Mouse (Mus musculus): Measurements from ENCODE around the gene Pphln1.

Gene Pphln1

DNA sequence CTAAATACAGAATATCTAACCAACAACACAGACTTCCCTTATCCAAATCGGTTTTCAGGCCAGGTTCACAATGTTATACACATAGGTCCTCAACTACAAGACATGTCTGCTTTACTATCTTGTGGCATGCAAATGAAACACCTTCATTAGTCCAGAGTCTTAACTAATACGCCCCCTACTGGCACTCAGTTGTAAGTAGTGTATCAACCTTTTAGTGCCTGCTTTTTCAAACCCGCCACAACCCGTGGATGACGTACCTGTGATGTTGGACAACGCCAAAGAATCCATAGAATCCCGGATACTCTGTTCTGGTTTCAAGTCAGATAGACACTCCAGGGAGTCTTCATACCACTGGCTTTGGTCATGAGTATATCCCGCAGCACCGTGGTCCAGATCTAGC lies 104.6 kb downstream of the Pphln1 start:
- no peak for DNase-seq (ENCODE audit: low spot score in 2 of 2)

DNA sequence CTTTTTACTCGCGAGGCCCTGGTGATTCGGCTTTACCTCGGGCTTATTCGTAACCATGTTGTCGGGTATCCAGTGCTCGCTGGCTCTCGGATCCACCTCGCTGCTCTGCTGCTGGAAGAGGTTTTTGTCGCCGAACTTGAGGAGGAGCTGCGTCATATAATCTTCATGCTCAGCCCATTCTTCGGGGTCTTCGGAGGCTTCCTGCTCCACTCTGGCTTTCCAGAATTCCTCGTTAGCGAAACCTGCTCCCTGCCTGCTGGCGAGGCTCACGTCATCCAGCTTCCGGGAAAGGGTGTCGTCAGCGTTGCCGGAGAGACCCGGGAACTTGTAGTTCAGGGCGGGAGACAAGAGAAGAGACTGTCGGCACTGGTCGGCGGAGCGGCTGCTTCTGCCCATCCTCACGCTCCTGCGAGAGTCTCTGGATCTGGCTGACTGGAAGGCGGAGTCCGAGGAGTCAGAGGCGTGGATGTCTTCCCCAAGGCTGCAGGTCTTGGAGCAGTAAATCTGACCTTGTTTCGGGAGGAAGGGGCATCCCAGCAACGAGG lies 105.1 kb downstream of the Pphln1 start:
- DNase-seq (ENCODE audit: low spot score in 2 of 2) = no peak

DNA sequence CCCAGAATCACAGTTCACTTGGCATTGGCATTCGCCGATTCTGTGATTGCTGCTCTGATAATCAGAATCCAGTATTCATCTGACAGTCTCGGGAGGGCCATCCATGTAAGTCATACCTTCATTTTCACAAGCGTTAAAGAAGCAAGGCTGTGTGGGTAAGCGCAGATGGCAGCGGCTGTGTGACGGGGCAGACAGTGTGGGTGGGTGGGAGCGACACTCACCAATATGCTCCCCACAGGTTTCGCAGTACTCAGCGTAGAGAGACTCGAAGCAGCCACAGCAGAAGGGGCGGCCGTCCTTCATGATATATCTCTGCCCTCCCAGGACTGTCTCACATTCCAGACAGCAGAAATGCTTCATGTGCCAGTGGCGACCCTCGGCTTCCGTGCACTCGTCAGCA lies 106.7 kb downstream of the Pphln1 start:
- DNase-seq (ENCODE audit: low spot score in 2 of 2) = no peak

DNA sequence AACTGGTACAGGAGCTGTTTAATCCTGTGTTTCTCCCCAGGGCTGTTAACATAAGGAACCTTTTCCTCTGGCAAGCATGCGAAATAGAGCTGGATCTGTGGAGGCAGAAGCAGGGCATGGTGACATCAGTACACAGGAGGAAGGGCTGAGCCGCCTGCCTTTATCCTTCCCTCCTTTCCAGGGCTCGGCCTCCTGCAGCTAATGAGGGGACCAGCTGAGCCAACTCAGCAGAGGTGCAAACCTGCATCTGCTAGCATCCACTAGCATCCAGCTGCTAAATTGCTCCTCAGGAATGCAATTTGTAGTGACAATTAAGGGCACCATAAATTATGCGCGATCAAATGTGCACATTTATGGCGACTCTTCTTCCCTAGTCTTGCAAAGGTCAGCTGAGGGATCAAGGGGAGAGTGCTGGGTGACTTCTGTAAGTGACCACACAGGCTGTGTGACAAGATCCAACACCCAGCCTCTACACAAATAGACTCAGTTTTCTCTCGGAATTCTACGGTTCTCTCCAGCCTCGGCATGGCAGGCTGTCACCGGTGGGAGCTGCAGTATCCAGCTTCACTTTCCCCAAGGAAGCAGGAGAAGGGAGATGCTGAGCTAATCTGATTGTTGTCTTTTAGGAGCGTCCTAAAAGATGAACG lies 112.7 kb downstream of the Pphln1 start:
- no peak for DNase-seq (ENCODE audit: low spot score in 2 of 2)

DNA sequence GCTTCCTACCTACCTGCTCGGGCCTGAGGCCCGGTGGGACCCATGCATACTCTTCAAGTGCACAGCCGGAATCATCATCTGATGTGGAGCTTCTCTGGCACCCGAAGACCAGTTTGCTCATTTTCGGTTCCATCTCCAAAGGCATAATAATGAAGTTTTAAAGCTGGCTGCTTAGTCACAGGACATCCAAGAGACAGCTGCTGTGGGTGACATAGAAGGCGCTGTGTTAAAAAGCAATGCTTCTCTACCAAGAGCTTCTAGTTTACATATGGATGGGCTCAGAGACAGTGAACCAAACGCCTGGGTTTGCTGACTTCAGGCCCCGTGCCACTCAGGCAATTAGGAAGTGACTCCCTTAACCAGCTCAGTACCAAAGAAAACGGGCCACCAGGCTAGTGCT lies 114.3 kb downstream of the Pphln1 start:
- DNase-seq (ENCODE audit: low spot score in 2 of 2) = no peak

DNA sequence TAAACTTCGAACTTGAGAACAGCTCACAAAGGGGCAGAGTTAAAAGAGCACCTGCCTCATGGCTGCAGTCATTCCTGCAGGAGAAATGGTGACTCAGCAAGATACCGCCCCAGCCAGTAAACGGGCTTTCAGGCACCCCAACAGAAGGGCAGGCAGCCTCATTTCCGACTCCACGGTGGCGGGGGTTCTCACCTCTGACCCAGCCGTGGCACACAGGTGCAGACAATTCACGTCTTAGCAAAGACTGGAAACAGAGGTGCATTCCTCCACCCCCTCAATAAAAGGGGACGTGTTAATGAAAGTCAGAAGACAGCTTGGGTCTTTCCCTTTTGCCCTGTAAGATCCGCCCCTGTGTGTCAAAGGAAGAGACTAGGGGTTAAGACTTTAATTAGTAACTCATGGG lies 115.8 kb downstream of the Pphln1 start:
- DNase-seq (ENCODE audit: low spot score in 2 of 2) = peak in 1 of 2 experiments; percentile 9

DNA sequence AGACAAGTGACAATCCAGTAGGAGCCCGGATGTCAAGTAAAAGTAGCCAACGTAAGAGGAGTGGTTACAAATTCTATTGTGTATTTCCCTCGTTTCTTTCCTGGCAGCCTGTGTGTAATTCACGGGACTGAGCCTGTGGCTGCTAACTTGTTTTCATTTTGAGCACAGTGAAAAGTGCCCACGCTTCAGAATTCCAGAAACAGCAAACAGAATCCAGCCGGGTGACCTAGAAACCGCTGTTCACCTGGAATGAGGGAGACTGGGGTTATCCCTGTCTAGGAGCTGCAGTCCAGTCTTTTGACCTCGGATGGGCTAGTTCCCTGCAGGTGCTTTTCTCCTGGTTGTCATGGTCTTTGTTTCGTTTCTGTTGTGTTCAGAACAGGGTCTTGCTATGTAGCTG lies 117.2 kb downstream of the Pphln1 start:
- DNase-seq (ENCODE audit: low spot score in 2 of 2) = no peak

DNA sequence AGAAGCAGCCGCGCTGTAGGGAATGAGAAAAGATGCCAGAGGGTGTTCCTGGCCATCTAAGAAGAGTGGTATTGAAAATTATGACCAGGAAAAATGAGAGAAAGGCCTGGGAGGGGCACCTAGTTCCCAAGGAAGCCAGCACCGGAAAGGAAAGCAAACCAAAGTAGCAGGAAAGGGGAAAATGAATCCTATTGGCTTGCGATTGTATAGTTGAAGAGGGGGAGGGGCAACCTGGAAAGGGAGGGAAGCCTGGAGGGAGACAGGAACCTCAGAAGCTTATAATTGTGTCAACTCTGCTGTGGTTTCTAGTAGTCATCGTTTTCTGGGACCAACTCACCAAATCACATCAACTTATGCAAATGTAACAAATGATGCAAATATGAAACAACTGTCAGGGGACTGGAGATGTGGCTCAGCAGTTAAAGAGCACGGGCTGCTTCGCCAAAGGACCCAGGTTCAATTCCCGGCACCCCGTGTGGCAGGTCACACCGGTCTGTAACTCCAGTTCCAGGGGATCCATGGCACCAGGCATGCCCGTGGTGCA lies 118.9 kb downstream of the Pphln1 start:
- DNase-seq (ENCODE audit: low spot score in 2 of 2) = no peak

DNA sequence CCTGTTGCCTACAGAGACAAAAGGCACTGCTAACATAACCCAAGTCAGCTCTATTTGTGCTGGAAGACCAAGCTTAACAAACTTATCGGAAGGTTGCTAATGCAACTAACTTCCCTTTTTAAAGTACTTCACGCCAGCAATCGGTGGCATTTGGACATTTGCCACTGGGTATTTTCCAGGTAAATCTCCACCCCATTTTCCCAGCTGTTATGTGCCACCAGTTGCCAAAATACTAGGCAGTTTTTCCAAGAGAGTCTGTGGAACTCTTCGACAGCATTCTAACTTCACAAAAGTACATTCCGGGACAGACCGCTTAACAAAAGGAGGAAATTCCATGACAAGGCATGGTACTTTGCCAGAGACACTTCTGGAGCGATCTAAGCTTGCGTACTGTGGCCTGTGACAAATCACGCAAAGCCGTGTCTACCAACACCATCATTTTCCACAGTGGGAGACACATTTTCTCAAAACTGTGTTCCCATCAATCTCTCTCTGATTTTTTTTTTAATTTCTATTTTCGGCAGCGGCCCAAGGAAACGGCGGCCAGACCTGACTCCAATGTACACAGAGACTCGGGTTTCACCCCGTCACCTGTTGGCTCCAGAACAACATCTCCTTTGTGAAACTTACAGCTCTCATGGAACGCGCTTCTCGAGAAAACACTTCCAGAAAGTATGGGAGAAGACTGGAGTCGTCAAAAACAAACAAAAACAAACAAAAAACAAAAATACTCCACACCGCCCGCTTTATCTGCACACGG lies 120.2 kb downstream of the Pphln1 start:
- peak in 1 of 2 experiments; percentile 14 for DNase-seq (ENCODE audit: low spot score in 2 of 2)

DNA sequence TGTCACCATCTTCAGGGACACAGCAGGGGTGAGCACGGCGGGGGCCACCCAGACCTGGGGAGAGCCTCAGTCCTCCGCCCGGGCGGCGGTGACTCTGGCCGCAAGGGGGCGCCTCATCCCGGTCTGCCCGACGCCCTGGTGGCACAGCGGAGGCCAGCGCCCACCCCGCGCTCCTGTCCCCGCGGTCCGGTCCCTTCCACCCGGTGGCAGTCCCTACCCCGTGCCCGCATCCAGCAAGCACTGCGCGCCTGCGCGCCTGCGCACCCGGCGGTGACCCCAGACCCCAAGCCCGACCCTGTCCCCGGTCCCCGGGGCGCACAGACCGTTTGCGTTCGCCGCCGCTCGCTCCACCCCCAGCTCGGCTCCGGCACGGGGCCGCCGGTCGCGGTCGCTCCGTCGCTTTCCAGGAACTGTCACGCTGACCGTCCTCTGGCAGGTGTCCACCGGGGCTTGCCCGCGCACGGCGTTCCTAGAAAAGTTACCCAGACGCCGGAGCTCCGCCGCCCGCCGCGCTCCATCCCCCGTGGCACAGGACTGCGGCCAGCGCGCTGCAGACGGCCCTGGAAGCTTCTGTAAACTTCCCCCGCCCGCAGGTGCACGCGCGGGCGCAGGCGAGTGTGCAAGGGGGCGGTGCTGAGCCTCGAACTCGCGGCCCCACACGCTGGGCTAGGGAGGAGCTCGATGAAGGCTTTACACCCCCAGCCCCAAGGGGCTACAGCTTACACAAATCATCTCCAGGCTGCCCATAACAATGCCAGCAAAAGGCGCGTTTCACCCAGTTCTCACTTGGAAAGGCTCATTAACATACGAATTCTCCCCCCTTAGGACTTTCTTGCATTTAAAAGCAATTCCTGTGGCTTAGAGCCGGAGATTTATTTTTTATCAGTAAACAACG lies 121.0 kb downstream of the Pphln1 start:
- DNase-seq (ENCODE audit: low spot score in 2 of 2) = peak; percentile 66 to 80

GRCm38 (mm10) chr15:93519836-93520826 lies 122.0 kb downstream of the Pphln1 start:
- DNase-seq (ENCODE audit: low spot score in 2 of 2) = no peak

DNA sequence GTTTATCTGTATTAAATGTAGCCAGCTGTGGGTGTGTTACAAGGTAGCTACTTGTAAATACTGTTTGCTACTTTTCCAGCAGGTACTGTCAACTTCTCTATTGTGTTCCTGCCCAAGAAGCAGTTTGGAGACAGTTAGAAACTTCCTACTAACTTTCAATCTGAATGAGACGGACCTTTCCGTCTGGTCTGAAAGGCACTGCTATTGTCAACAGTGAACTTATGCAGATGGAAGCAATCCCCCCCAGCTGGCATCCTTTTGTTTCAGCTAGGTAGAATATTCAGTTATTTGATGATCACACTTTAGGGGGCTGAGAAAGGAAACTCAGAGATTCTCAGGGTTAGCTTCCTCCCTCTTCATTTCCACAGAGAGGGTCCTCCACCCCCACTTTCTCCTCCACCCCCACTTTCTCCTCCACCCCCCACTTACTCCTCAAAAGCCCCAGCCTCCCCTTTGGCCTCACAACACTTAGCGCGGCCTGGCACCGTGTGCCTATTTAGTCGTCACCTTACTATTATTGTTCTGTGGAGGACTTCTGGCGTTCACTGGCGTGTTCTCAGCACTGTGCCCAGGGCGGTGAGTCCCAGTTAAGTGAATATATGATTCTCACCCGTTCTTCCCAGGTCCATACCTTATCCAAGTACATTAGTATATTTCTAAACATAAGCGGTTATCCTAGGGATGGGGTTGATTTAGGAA lies 123.1 kb downstream of the Pphln1 start:
- DNase-seq (ENCODE audit: low spot score in 2 of 2) = no peak

GRCm38 (mm10) chr15:93521787-93522180 lies 123.6 kb downstream of the Pphln1 start:
- no peak for DNase-seq (ENCODE audit: low spot score in 2 of 2)

- DNase-seq (ENCODE audit: low spot score in 2 of 2) = no peak
Measured at GRCm38 (mm10) chr15:93525305-93525917, 127.3 kb downstream of the Pphln1 start.

GRCm38 (mm10) chr15:93529831-93530702 lies 131.9 kb downstream of the Pphln1 start:
- DNase-seq (ENCODE audit: low spot score in 2 of 2) = no peak

- DNase-seq (ENCODE audit: low spot score in 2 of 2) = no peak
Measured at GRCm38 (mm10) chr15:93530703-93531032, 132.5 kb downstream of the Pphln1 start.

DNA sequence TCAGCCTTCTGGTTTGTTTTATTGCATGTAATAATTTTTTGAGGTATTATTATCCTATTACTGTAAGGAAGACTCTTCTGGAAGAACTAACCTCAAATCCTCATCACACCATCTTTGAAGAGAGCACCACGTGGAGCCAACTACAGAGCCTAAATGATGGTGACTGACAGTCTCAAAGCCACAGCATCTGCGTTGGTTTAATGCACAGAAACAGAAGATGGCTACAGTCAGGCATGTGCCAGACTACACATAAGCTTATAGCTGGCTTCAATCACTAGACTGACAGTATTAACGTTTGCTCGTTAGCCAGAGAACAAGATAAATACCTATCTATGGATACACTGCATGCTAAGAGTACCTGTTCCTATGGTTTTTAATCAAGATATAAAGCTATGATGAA lies 138.0 kb downstream of the Pphln1 start:
- no peak for DNase-seq (ENCODE audit: low spot score in 2 of 2)

DNA sequence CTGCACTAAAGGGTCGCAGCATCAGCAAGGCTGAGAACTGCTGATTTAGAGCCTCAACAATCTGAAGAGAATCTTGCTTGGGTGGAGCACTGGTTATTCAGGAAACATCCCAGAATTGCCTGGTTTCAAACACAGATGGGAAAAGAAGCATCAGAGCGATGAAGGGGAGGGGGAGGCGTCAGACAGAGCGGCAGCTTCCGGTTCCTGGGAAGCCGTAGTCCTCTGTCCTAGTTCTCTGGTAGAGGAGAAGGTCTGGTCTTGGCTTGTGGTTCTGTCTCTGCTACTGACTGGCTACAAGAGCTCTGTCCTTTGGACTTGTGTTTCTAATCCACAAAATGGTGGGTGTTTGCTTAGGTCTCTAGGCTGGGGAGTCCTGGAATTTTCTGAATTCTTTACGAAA lies 139.6 kb downstream of the Pphln1 start:
- no peak for DNase-seq (ENCODE audit: low spot score in 2 of 2)

Measured in urinary bladder, adult 18-20 months (tissue).